Mouse (Mus musculus) adrenal gland, postnatal 14 days (tissue): ENCODE results near the gene Gtf2ird2. TPM values are rescaled to one million over a fixed set of nuclear protein-coding genes. Genes with fewer than 3 reads are reported as not detected.

ENCODE experiments used
- DNase-seq: peaks from one replicate; pipeline ENCODE4 v3.0.0; 2021; ENCODE audit warnings: mixed read lengths
- total RNA-seq: library from RNA; stranded (reverse); gene quantifications from 2 replicates; pipeline ENCODE4 v1.2.3, GENCODE M21; 2021

Gtf2ird2 gene
- total RNA-seq, 1 experiment from 2014 or later: 8.8 TPM

DNA sequence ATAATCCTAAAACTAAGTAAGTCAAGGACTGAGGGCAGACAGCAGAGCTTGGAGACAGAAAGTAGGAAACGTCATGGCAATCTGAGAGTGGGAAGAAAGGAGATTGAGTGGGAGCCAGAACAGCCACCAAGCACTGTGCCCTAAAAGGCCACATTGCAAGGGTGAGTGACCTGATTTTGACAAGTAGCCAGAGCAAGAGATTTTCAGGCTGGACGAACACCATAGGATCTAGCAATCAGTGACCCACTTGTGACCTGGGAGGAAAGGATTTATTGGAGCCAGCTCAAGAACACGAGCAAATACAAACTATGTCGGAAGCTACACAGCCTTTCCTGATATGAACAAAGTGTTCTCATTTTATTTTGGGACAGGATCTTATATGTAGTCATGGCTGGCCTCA lies 1.1 kb upstream of the Gtf2ird2 start:
- DNase-seq: peak; percentile 65

DNA sequence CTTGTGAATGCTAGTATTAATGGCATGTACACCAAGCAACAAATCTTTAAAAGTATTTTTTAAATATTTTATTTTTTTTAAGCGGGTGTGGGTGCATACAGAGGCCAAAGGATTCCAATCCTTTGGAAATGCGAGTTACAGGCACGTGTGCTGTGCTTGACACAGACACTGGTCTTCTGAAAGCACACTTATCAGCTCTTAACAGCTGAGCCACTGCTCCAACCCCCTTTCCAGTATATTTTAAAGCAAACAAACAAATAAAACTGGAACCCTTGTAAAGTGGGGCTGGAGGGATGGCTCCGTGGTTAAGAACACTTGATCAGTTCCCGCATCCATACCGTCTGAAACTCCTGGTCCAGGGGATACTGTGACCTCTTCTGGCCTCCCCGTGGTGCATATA lies 657 bp upstream of the Gtf2ird2 start:
- no peak for DNase-seq

DNA sequence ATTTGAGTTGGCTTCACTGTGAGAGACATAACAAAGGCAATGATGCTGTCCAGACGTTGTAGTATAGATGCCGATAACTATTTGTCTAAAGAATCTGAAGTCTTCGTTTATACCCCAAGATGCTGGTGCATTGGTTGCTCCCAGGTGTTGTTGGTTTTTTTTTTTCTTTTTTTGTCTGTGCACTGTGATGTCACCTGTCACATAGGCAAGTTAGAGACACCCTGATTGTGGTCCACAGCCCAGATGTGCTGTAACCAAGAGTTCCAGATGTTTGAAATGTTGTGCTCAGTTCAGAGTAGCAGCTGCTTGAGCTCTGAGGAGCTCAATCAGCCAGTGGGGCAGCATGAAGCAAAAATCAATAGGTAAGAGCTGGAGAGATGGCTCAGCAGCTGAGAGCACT lies 2.2 kb downstream of the Gtf2ird2 start:
- no peak for DNase-seq

DNA sequence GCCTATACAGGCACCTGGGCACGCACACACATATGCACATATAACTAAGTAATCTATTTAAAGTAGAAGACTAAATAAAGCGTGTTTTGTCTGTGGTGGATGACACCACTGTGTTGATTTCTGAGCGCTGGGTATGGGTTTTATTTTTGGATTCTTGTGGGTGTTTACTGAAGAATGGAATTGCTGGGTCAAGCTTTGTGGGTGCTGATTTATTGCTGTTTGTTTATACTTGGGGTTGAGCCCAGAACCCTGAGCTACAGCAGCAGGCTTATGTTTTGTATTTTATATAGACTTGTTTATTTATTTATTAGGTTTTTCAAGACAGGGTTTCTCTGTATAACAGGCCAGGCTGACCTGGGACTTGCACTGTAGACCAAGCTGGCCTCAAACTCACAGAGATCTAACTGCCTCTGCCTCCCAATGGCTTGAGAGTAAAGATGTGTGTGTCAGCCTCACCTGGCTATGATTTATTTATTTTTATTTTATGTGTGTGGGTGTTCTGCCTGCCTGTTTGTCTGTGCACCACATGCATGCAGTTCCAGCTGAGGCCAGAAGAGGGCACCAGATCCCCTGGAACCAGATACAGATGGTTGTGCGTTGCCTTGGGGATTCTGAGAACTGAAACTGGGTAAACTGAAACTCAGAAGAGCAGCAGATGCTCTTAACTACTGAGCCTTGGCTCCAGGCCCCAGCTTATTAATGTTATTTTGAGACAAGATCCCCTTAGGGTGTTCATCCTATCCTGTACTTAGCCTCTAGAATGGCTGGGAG lies 3.3 kb downstream of the Gtf2ird2 start:
- DNase-seq: peak; percentile 78

DNA sequence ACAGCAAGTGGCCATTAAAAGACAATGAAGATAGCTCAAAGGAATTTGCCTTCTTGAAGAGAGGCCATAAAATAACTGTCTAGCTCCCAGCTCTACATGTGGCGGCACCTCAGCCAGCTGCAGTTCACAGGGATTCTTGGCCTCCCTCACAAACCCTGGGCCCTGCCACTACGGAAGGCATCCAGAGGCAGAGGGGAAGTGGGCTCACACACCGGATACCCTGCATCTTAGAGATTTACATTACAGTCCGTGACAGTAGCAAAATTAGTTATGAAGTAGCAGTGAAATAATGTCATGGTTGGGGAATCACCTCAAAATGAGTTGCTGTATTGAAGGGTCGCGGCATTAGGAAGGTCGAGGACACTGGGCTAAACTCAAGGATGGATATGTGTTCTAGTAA lies 4.8 kb downstream of the Gtf2ird2 start:
- no peak for DNase-seq

DNA sequence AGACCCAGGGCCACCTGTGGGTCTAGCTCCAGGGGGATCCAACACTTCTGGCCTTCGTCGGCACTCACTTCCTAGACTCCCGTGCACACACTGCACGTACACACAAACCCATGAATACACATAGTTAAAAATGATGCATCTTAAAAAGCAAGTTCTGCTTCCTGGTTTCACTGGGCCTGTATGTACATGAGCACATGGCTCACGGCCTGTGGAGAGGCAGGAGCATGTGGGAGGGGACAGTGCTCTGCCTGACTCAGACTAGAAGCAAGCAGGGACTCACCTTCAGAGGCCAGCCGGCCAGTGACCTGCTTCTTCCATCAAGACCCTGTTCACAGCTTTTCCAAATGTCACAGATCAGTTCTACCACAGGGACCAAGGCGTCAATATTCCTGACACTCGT lies 9.8 kb downstream of the Gtf2ird2 start:
- DNase-seq: no peak

DNA sequence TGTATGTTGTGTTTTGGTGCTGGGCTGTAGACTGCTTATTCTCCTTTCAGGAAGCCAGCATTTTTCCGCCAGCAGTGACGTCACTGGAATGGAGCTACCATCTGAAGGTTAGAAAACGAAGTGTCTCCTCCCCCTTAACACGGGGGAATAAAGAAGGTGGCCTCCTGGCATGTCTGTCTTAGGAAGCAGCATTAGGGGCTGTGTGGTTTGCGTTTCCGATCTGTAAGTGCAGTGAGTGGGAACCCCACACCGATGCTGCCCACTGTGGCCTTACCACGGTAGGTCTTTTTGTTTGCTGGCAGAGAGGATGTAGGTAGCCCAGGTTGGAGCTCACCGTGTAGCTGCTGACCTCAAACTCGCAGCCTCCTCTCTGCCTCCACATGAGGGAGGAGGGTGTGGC lies 22.9 kb downstream of the Gtf2ird2 start:
- no peak for DNase-seq

DNA sequence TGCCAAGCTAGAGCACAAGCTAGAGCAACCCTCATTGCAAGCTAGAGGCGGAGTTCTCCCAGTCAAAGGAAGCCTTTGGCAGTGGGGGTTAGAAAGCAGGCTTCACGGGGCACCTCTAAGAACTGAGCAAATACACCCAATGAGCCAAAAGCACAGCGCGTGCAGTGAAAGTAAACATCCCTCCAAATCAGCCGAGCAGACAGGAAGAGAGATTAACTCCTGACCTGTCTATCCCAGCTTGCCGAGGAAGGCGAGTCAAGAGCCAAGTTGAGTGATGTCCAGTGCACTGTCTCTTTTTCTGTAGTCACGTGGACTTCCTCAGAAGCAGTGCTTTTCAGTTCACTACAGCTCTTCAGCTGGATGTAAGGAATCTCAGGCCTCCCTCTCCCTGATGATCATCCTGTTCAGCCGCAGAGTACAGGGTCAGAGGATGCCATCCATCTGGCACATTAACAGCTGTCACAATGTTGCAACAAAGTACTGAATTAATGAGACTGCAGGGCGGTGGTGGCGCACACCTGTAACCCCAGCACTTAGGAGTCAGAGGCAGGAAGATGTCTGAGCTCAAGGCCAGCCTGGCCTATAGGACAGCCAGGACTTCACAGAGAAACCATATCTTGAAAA lies 26.2 kb downstream of the Gtf2ird2 start:
- no peak for DNase-seq

DNA sequence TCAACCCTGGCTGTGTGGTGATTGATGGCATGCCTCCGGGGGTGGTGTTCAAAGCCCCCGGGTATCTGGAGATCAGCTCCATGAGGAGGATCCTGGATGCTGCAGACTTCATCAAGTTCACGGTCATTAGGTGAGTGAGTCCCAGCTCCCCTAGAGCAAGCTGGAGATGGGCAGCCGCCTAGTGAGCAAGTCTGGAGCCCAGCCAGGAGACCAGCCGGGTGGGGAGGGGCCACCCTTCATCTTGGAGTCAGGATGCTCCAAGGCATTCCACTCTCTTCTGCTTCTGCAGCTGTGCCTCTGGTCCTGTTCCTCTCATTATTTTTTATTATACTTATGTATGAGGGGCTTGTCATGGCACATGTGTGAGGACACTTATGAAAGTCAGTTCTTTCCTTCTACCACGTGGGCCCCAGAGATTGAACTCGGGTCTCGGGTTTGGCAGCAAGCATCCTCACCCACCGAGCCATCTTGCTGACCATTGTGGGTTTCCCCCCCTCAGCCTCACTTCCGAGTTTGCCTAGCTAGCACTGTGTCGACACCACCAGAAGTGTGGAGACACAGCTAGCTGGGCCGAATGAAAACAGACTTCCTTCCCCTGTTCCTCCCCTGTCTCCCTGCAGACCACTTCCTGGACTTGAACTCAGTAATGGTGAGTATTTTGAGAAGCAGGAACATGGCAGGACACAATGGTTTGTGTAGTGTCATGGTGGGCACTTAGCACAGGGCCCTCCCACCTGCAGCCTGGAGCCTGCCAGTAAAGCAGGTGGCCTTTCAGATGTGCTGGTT lies 30.4 kb downstream of the Gtf2ird2 start:
- no peak for DNase-seq

DNA sequence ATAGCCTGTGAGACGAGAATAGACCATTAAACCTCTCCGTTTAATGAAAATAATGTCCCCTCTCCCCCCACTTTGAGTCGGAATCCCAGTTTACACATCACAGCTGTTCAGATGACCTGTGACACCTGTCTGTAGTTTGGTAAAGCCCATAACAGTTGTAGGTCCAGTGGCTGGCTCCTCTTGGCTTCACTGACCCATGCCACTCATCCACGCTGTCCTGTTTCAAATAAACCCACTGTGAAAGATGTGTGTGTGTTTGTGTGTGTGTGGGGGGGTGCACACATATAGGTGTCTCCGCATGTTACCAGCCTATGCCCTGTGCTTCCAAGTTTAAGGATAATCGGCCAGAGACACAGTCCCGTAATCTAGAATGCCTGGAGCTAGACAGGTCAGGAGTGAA lies 34.1 kb downstream of the Gtf2ird2 start:
- DNase-seq: no peak

DNA sequence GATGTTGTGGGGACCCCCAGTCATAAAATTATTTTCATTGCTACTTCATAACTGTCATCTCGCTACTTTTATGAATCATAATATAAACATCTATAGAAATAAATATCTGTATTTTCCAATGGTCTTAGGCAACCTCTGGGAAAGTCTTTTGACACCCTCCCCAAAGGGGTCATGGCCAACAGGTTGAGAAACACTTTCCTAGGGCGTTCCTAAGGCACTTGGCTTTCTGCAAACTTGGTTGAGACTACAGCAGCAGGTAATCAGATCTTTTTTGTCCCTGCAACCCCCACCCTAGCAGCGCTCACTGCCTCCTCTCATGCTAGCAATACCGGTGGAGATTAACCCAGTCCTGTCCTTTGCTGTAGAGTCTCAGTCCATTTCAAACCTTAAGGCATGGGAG lies 37.5 kb downstream of the Gtf2ird2 start:
- DNase-seq: peak; percentile 55

DNA sequence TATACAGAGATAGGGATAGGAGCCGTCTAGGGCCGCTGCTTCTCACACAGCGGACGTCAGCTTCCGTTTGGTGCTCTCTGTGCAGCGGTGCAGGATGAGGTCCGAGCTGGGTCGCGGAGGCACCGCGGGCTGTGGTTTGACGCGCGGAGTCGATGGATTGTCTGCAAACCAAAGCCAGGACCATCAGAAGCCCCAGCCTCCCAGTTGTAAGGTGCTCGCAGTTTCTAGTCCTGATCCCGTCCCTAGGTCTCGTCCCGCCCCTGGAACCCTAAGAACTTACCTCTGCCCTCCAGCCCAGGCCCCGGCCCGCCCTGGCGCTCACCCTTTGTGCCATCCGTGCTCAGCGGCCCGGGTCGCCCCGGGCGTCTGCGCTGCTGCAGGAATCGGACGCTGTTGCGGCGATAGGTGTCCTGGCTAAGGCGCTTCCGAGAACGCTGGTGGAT lies 37.9 kb downstream of the Gtf2ird2 start:
- no peak for DNase-seq

DNA sequence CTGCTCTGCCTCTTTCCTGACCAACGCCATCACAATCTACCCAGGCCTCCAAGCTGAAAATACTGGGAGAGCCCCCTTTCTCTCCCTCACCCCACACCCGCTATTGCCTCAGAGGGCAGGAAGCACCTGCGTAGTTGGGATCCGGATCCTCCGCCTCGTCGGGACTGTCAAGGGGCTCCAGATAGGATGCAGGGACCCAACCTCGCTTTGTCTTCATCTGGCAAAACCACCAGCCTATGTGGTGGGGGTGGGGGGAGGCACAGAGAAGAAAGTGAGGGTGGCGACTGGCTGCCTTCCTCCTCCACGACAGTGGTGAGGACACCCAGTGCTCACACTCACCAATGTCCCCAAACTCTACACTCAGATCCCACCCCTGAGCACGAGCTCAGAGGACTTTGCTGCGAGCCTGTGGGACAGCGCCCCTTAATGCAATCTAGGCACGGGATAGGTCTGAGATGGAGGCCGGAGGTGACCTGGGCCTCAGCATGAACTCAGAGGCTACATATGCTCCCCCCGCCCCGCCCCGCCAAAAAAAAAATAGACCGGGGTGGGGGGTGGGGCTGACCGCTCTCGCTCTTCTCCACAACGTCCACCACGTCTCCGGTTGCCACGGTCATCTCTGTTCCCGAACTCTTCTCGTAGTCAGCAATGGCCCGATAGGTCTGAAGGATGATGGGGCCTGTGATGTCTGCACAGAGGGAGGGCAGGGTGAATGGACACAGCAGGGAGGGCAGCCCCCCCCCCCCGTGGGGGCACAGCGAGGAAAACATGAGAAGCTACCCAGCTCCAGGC lies 41.5 kb downstream of the Gtf2ird2 start:
- no peak for DNase-seq

DNA sequence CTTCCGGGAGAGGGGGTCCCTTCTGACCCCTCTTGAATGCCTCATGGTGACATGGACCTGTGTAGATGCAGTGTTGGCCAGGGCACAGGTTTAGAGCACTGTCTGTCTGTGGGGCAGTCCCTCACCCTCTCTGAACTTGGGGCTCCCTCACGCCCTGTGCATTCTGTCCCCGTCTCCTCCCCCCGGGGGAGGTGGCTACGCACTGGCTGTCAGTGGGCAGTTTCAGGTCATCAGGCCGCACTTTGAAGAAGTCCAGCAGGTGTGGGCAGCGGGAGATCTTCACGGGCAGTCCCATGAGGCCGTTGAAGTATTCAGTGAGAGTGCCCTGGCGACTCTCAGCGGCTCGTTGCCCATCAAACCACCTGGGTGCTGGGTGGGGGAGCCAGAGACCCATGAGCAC lies 43.1 kb downstream of the Gtf2ird2 start:
- DNase-seq: no peak

DNA sequence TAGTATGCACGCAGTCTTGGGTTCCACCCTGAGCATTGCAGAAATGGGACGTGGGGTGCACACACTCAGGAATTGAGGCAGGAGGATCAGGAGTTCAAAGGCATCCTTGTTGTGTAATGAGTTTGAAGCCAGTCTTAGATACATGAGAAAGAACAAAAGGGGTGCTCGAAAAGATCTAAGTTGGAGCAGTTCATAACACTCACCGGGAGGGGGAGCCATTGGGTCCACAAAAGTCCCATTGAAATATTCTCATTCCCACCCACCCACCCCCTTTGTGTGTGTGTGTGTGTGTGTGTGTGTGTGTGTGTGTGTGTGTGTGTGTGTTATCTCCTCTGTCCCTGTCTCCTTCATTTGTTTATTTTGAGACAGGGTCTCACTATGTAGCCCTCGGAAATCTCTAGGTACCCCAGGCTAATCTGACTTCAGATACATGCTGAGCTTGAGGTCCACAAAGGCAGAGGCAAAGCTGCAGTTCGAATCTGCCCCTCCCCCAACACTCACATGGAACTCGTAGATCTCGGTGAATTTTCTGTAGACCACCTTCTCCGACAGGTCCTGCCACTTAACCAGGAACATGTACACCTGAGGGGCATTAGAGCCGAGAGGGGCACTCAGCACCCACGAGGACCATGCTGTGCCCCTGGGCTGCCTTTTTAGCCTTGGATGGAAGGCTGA lies 43.9 kb downstream of the Gtf2ird2 start:
- DNase-seq: peak; percentile 52

DNA sequence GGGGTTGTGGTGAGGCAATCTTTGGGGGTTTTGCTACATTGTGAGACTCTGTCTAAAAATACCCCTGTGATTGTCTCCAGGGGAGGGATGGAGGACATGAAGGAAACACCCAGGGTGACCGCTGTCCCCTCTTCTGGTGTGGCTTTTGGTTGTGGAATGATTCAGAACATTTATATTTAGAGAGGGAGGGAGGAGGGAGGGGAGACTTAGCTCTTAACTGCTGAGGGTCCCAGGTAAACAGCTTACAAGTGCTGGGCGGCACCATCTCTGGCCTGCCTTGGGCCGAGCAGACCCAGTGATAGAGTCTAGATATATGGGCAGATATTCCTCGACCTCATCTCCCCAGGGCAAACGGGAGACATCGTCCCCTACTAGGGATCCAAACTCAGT lies 44.4 kb downstream of the Gtf2ird2 start:
- no peak for DNase-seq

DNA sequence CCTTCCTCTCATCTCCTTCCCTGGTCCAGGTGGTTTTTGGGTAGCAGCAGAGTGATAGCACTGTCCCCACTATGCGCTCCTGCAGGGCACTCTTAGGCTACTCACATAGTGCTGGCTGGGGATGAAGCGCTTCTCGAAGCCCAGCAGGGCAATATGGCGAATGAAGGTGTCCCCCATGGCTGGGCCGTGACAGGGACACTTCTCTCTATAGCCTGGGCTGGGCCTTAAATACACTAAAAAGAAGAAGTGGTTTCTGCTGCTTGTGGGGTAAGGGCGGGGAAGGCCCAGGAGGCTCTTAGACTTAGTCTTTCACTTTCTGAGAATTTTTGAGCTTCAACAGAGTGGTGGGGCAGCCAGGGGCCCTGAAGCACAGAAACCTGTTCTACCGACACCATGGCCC lies 45.6 kb downstream of the Gtf2ird2 start, which contains the start of gene Ncf1:
Ncf1 (minus strand) TSS at position 235 of the 400 bp plus-strand sequence.
- peak; percentile 23 for DNase-seq

DNA sequence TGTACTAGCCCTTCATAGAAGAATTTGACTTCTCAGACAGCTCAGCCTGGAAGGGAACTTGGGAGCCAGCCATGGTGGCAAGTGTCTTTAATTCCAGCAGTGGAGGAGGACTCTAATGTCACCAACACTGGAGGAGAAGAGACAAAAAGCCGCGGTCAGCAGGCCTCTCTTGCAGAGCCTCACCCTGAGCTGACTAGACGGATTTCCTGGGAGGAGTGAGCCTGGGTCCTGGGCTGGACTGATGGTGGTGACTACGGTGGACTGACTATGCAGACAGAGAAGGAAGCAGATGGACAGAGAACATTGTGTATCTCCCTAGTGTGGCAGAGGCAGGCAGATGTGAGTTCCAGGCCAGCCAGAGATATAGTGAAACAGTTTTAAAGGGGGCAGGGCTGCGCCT lies 47.6 kb downstream of the Gtf2ird2 start:
- DNase-seq: peak; percentile 33

DNA sequence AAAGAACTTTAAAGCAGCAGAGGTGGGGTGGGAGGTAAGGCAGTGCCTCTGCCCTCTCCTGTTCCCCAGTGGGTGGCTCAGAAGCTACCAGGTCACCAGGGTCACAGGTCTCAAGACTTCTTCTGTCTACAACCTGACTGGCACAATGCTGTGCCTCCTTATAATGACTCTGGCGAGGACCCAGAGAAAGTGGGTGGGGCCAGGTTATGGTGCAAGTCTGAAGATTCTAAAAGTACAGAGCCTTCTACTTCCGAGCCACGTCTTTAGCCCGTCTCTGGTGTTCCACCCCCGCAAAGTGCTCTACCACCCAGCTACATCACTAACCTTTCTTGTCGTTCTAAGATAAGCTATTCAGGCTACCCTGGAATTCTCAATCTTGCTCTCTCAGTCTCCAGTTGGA lies 48.3 kb downstream of the Gtf2ird2 start:
- DNase-seq: peak; percentile 56

DNA sequence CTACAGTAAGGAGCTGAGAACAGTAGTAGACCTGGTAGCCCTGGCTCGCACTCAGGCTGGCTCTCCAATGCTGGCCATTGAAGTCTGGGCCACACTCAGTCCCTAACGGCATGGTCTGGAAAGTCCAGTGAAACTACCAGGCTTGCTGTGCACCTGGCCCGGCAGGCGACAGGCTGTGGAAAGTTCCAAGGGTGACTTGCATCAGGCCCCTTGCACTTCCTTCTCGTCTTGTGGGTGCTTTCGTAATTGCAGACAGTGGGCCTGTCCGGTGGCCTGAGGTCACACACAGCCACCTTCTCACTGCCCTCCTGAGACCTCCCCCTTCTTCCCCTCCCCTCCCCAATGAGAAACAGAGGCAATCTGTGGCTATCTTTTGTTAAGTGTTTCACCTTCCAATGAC lies 48.7 kb downstream of the Gtf2ird2 start:
- peak; percentile 54 for DNase-seq

DNA sequence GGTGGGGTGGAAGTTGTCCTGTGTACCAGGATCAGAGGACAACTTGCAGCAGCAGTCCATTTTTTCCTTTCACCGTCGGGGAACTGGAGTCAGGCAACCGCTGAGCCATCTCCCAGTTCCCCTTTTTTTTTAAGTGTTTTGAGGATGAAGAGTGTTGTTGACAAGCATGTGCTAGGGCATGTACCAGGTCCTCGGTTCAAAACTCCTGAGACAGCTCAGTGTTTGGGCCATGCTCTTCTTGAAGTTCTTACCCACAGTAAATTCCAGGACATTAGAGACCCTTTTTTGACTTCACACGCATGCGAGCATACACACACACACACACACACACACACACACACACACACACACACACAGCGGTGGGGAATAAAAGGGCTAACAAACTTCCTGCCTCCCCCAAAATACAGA lies 49.4 kb downstream of the Gtf2ird2 start:
- DNase-seq: no peak

DNA sequence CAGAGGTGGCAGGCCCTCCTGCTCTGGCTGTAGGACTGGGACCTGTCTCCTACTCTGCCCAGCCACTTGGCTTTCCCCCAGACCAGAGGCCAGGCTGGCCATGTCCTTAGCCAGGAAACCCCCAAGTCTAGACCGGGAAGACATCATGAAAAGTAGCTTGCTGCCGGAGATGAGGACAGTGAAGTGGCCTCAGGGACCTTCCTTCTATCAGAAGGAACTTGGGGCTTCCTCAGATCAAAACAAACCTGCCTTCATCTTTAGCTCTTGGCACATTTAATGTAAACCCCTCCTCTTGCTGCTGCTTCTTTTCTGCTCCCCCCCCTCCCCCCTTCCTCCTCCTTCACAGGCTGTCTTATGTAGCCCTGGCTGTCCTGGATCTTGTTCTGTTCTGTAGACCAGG lies 50.4 kb downstream of the Gtf2ird2 start:
- peak; percentile 29 for DNase-seq
